Mouse (Mus musculus) retina, adult 2 months (tissue): ENCODE measurements around the gene Strada.

Experiments used
- DNase-seq: peaks from one replicate; pipeline ENCODE4 v3.0.0-alpha.2; 2012; ENCODE audit warnings: low read depth, low spot score

Strada gene

GRCm38 (mm10) chr11:106187326-106187725 is 14.6 kb downstream of the Strada start:
- no peak for DNase-seq

- no peak for DNase-seq
These were observed 21.5 kb downstream of the Strada start for GRCm38 (mm10) chr11:106180449-106180801.

- no peak for DNase-seq
These were observed 22.1 kb downstream of the Strada start for GRCm38 (mm10) chr11:106179711-106180448.

- no peak for DNase-seq
These were observed 23.8 kb downstream of the Strada start for GRCm38 (mm10) chr11:106178036-106178782.

GRCm38 (mm10) chr11:106176372-106176771 is 25.6 kb downstream of the Strada start:
- DNase-seq: no peak

- DNase-seq: no peak
These were observed 26.9 kb downstream of the Strada start for GRCm38 (mm10) chr11:106175081-106175480.

GRCm38 (mm10) chr11:106174372-106174771 is 27.6 kb downstream of the Strada start:
- no peak for DNase-seq

- no peak for DNase-seq
These were observed 28.7 kb downstream of the Strada start for GRCm38 (mm10) chr11:106173228-106173627.

GRCm38 (mm10) chr11:106170807-106171206 is 31.2 kb downstream of the Strada start:
- DNase-seq: no peak

- DNase-seq: no peak
These were observed 34.5 kb downstream of the Strada start for GRCm38 (mm10) chr11:106167435-106167834.

- no peak for DNase-seq
These were observed 37.3 kb downstream of the Strada start for GRCm38 (mm10) chr11:106164601-106165180.

- no peak for DNase-seq
These were observed 38.4 kb downstream of the Strada start for GRCm38 (mm10) chr11:106163546-106163945.

- no peak for DNase-seq
These were observed 39.7 kb downstream of the Strada start for GRCm38 (mm10) chr11:106162237-106162636.

- no peak for DNase-seq
These were observed 40.9 kb downstream of the Strada start, which contains the start of the genes Gm10840 and Limd2 for GRCm38 (mm10) chr11:106160841-106161721. Gene Gm10840, plus strand, starts transcription at chr11:106160850. Gene Limd2, minus strand, starts transcription at chr11:106160860.

- DNase-seq: no peak
These were observed 41.8 kb downstream of the Strada start for GRCm38 (mm10) chr11:106159921-106160840.

GRCm38 (mm10) chr11:106159216-106159920 is 42.6 kb downstream of the Strada start:
- DNase-seq: no peak

- no peak for DNase-seq
These were observed 43.1 kb downstream of the Strada start for GRCm38 (mm10) chr11:106158930-106159215.

- DNase-seq: no peak
These were observed 43.7 kb downstream of the Strada start for GRCm38 (mm10) chr11:106158081-106158929.

GRCm38 (mm10) chr11:106157154-106157553 is 44.8 kb downstream of the Strada start:
- DNase-seq: no peak
